Mouse (Mus musculus): Measurements from ENCODE around the gene Atad3a. TPM values are rescaled to one million over a fixed set of nuclear protein-coding genes. Genes with fewer than 3 reads are reported as not detected.
A peak's percentile ranks its signal among the peaks of the same experiment; 100 is the strongest.

Gene Atad3a
- polyA plus RNA-seq, 1 experiment from 2014 or later, result 73.2 TPM

GRCm38 (mm10) chr4:155735788-155736187 lies 25.1 kb downstream of the Atad3a start:
- H3K9me3 ChIP-seq (replicated peaks), result no peaks in the 10 kb centered on the region
- ATAC-seq (ENCODE audit: low read depth), result no peak
- peak overlapping the region; percentile 79 for H3K9ac ChIP-seq
- H3K27ac ChIP-seq, result no peak overlapping the region
- peaks cover 34% of the 10 kb centered on the region for H3K4me1 ChIP-seq (replicated peaks)
- H3K36me3 ChIP-seq, result peaks cover 36% of the 10 kb centered on the region
- H3K4me3 ChIP-seq (replicated peaks), result peak overlapping the region; percentile 78
- whole genome bisulfite sequencing (ENCODE audit: insufficient replicate concordance), result 70% methylated on average over 5 of the region's 5 CpGs
- no peaks in the 10 kb centered on the region for H3K27me3 ChIP-seq
- peak overlapping the region; percentile 95 for H3K4me2 ChIP-seq
- no peak for DNase-seq

GRCm38 (mm10) chr4:155734951-155735702 lies 25.8 kb downstream of the Atad3a start:
- peaks cover 34% of the 10 kb centered on the region for H3K4me1 ChIP-seq (replicated peaks)
- peak overlapping the region; percentile 95 for H3K4me2 ChIP-seq
- peaks cover 29% of the 10 kb centered on the region for H3K36me3 ChIP-seq
- no peaks in the 10 kb centered on the region for H3K27me3 ChIP-seq
- no peak overlapping the region; the same call in 1 of the 2 replicates for H3K27ac ChIP-seq
- DNase-seq, result no peak
- peak overlapping the region; percentile 79 for H3K9ac ChIP-seq
- no peaks in the 10 kb centered on the region for H3K9me3 ChIP-seq (replicated peaks)
- WGBS (ENCODE audit: insufficient replicate concordance), result 1% methylated on average over 62 of the region's 79 CpGs
- peak; percentile 68 for ATAC-seq (ENCODE audit: low read depth)
- peak overlapping the region; percentile 78 for H3K4me3 ChIP-seq (replicated peaks)

GRCm38 (mm10) chr4:155734350-155734941 lies 26.4 kb downstream of the Atad3a start, which contains the start of gene Tmem240:
Tmem240 (plus strand) TSS chr4:155734800.
- Histone ChIP-seq H3K4me3 (replicated peaks) (peak within 1 kb of the TSS; percentile 78), H3K4me1 (replicated peaks) (peaks cover 34% of the 10 kb centered on the region), H3K36me3 (peaks cover 23% of the 10 kb centered on the region), H3K4me2 (peak within 1 kb of the TSS; percentile 95), H3K9ac (peak within 1 kb of the TSS; percentile 79), H3K9me3 (replicated peaks) (no peaks in the 10 kb centered on the region), H3K27ac (peak within 1 kb of the TSS; percentile 53), H3K27me3 (no peaks in the 10 kb centered on the region)
- WGBS (ENCODE audit: insufficient replicate concordance), result 1% methylated on average over 33 of the region's 35 CpGs
- DNase-seq (peak; percentile 77), ATAC-seq (ENCODE audit: low read depth) (peak; percentile 88)

- Histone ChIP-seq H3K36me3 (peaks cover 21% of the 10 kb centered on the region), H3K4me3 (replicated peaks) (no peak overlapping the region), H3K27ac (peak overlapping the region; percentile 53; the same call in 1 of the 2 replicates), H3K4me1 (replicated peaks) (peaks cover 33% of the 10 kb centered on the region), H3K27me3 (no peaks in the 10 kb centered on the region), H3K9me3 (replicated peaks) (no peaks in the 10 kb centered on the region), H3K9ac (no peak overlapping the region), H3K4me2 (peak overlapping the region; percentile 95; the same call in 1 of the 2 replicates)
- DNase-seq, result no peak
- no peak for ATAC-seq (ENCODE audit: low read depth)
- WGBS (ENCODE audit: insufficient replicate concordance), result 85% methylated on average over 10 of the region's 10 CpGs
Observed at GRCm38 (mm10) chr4:155733267-155733666, 27.6 kb downstream of the Atad3a start.

GRCm38 (mm10) chr4:155727993-155728392 lies 32.9 kb downstream of the Atad3a start:
- peaks cover 47% of the 10 kb centered on the region for H3K36me3 ChIP-seq
- H3K4me3 ChIP-seq (replicated peaks), result no peak overlapping the region
- ATAC-seq (ENCODE audit: low read depth), result no peak
- H3K27ac ChIP-seq, result no peak overlapping the region
- no peak overlapping the region for H3K9ac ChIP-seq
- 93% methylated on average over 2 of the region's 2 CpGs for WGBS (ENCODE audit: insufficient replicate concordance)
- no peaks in the 10 kb centered on the region for H3K27me3 ChIP-seq
- no peak for DNase-seq
- H3K9me3 ChIP-seq (replicated peaks), result no peaks in the 10 kb centered on the region
- H3K4me2 ChIP-seq, result no peak overlapping the region
- peaks cover 4% of the 10 kb centered on the region for H3K4me1 ChIP-seq (replicated peaks)

DNA sequence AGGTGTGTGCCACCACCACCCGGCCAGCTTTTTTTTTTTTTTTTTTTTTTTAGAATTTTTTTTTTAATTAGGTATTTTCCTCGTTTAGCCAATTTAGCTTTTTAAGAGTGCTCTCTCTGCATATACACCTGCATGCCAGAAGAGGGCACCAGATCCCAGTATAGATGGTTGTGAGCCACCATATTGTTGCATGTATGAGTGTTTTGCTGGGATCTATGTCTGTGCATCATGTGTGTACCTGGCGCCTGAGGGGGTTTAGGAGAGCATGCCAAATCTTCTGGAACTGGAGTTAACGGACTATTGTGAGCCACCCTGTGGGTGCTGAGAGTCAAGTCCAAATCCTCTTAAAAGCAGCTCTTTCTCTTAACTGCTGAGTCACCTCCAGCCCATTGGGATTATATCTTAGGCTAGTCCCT lies 39.2 kb downstream of the Atad3a start:
- H3K9ac ChIP-seq, result no peak overlapping the region
- no peak overlapping the region for H3K4me2 ChIP-seq
- no peak overlapping the region for H3K4me3 ChIP-seq (replicated peaks)
- ATAC-seq (ENCODE audit: low read depth), result peak; percentile 32; the same call in 1 of the 2 replicates
- WGBS (ENCODE audit: insufficient replicate concordance), result 51% methylated on average over 4 of the region's 4 CpGs
- peaks cover 50% of the 10 kb centered on the region for H3K36me3 ChIP-seq
- peak; percentile 22 for DNase-seq
- no peaks in the 10 kb centered on the region for H3K27me3 ChIP-seq
- peaks cover 4% of the 10 kb centered on the region; the same call in 1 of the 2 replicates for H3K4me1 ChIP-seq (replicated peaks)
- H3K9me3 ChIP-seq (replicated peaks), result no peaks in the 10 kb centered on the region
- no peak overlapping the region for H3K27ac ChIP-seq

- Histone ChIP-seq H3K4me3 (replicated peaks) (no peak overlapping the region), H3K27me3 (no peaks in the 10 kb centered on the region), H3K9ac (peak overlapping the region; percentile 33; the same call in 1 of the 2 replicates), H3K9me3 (replicated peaks) (no peaks in the 10 kb centered on the region), H3K4me1 (replicated peaks) (peaks cover 52% of the 10 kb centered on the region), H3K36me3 (peaks cover 24% of the 10 kb centered on the region), H3K27ac (no peak overlapping the region), H3K4me2 (0 out of 2 replicates have a peak overlapping the region, but pooled peaks have one; percentile 13)
- 45% methylated on average over 6 of the region's 6 CpGs for WGBS (ENCODE audit: insufficient replicate concordance)
- DNase-seq (no peak), ATAC-seq (ENCODE audit: low read depth) (no peak)
Observed at GRCm38 (mm10) chr4:155710521-155711252, 50.2 kb downstream of the Atad3a start.

GRCm38 (mm10) chr4:155708988-155709387 lies 51.9 kb downstream of the Atad3a start:
- Histone ChIP-seq H3K9ac (no peak overlapping the region), H3K27me3 (no peaks in the 10 kb centered on the region), H3K9me3 (replicated peaks) (no peaks in the 10 kb centered on the region), H3K27ac (no peak overlapping the region; the same call in 1 of the 2 replicates), H3K36me3 (peaks cover 7% of the 10 kb centered on the region; the same call in 1 of the 2 replicates), H3K4me2 (no peak overlapping the region), H3K4me1 (replicated peaks) (peaks cover 55% of the 10 kb centered on the region), H3K4me3 (replicated peaks) (no peak overlapping the region)
- DNase-seq (no peak), ATAC-seq (ENCODE audit: low read depth) (no peak)

DNA sequence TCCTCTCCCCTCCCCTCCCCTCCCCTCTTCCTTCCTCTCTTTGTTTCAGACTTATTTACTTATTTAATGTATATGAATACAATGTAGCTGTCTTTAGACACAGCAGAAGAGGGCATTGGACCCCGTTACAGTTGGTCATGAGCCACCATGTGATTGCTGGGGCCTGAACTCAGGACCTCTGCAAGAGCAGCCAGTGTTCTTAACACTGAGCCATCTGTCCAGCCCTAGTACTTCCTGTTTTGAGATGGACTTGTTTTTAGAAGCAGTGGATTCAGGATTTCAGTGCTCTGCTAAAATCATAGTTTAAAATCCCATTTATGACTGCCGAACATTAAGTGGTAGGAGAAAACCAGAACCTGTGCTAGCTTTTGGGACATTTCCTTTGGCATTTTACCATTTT lies 52.3 kb downstream of the Atad3a start:
- ATAC-seq (ENCODE audit: low read depth) (no peak), DNase-seq (no peak)
- 70% methylated on average over 2 of the region's 2 CpGs for WGBS (ENCODE audit: insufficient replicate concordance)
- Histone ChIP-seq H3K4me3 (replicated peaks) (no peak overlapping the region), H3K36me3 (peaks cover 7% of the 10 kb centered on the region; the same call in 1 of the 2 replicates), H3K4me1 (replicated peaks) (peaks cover 59% of the 10 kb centered on the region), H3K9me3 (replicated peaks) (no peaks in the 10 kb centered on the region), H3K27ac (no peak overlapping the region; the same call in 1 of the 2 replicates), H3K4me2 (no peak overlapping the region), H3K27me3 (no peaks in the 10 kb centered on the region), H3K9ac (no peak overlapping the region)

DNA sequence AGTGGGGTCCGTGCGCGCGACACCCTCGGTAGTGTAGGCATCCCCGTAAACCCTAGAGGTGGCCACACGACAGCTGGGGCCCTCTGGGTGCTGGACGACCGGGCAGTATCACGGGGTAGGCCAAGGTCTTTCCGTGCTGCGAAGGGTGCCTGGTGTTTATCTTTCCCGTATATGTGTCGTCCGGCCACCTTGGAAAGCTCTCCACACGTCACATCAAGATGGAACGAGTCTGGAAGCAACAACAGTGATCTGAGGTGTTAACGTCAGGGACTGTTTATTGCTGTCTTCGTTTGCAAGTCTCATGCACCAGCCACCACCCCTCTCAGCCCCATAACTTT lies 55.3 kb downstream of the Atad3a start:
- DNase-seq (no peak), ATAC-seq (ENCODE audit: low read depth) (peak; percentile 23; the same call in 1 of the 2 replicates)
- WGBS (ENCODE audit: insufficient replicate concordance), result under 1% methylated on average over 19 of the region's 19 CpGs

More for the DNA sequence above, 55.3 kb downstream of the Atad3a start:
- H3K4me1 ChIP-seq (replicated peaks), result peaks cover 51% of the 10 kb centered on the region
- peak overlapping the region; percentile 96 for H3K9ac ChIP-seq
- H3K27ac ChIP-seq, result peak overlapping the region; percentile 91
- H3K4me2 ChIP-seq, result peak overlapping the region; percentile 77
- H3K36me3 ChIP-seq, result peaks cover 7% of the 10 kb centered on the region; the same call in 1 of the 2 replicates
- H3K9me3 ChIP-seq (replicated peaks), result no peaks in the 10 kb centered on the region
- H3K27me3 ChIP-seq, result no peaks in the 10 kb centered on the region
- peak overlapping the region; percentile 98 for H3K4me3 ChIP-seq (replicated peaks)

All from liver, embryonic 13.5 days (tissue).